Mouse (Mus musculus): ENCODE measurements around the gene Mustn1. TPM values are rescaled to one million over a fixed set of nuclear protein-coding genes. Genes with fewer than 3 reads are reported as not detected.

The Mustn1 gene
- total RNA-seq (2015) = 0.91 and 1.8 TPM in 2 replicates
- total RNA-seq (2017) = 0.16 TPM in 1 of 2 replicates, not detected in the other

DNA sequence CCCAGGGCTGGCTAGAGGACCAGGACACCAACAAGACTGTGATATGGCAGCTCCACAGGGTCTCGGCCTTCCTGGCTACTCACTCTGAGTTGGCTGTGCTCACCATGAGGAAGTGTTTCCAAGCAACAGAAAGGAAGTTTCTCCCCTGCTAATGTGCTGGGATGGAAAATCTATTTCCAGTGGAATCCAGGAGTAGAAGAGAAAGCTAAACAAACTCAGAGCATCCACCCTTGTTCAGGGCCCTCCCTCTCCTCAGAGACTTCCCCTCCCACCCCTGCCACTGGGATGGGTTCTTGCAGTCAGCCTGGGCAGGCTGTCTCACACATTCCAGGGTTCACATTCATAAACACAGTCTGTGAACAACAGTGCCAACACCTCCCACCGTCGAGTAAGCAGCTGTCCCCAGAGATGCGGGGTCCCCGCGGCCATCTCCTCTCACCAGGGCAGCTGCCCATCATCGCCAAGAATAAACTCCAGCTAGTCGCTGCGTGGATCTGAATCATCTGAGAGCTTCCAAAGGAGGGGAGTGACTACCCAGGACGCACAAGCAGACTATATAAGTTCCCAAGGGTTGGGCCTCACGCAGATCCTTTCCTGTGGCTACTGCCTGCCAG, at the start of gene Mustn1:
Gene Mustn1 (plus strand): TSS at position 243 of the 614 bp plus-strand sequence.
- ATAC-seq (ENCODE audit: poor library complexity, severe bottlenecking) = no peak

DNA sequence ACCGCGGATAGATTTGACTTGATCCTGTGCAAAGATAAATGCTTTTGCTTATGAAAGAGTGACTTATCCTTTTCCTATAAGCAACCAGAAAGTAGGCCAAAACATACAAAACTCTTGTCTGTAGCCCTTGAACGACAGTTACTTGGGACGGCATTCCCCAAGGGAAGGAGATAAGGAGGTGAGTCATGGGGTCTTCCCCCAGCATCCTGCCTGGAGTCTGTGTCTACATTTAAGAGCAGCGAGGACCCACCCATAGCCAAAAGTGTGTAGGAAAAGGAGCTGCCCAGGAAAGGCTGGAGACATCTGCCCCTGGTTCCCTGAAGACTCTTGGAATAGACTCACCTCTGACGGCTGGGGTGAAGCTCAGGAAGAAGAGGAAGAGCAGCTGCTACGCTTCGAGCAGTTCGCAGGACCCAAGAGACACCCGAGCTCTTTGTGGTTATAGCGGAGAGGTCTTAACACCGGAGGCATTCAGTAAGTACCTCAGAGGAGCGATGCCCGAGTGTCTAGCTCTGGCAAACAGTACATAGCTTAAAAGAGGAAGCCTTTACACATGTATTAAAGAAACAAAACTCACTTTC, 41.5 kb upstream of the Mustn1 start:
- ATAC-seq (ENCODE audit: poor library complexity, severe bottlenecking) = no peak

DNA sequence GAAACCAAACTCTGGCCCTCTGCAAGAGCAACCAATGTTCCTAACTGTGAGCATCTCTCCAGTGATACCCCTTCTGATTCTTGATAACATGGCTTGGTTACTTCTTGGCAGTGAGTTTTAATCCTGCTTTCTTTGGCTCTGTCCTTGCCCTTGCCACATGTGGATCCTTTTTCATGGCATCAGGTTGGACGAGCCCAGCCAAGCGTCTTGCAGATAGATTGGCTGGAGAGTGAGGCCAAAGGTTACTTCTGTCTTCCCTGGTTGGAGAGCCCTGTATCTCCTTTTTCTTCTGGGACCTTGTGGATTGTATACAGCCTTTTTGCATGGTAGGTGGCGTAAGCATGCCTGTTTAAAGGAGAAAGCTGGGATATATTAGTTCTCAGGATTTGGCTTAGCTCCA, 35.3 kb upstream of the Mustn1 start:
- no peak for ATAC-seq (ENCODE audit: poor library complexity, severe bottlenecking)

DNA sequence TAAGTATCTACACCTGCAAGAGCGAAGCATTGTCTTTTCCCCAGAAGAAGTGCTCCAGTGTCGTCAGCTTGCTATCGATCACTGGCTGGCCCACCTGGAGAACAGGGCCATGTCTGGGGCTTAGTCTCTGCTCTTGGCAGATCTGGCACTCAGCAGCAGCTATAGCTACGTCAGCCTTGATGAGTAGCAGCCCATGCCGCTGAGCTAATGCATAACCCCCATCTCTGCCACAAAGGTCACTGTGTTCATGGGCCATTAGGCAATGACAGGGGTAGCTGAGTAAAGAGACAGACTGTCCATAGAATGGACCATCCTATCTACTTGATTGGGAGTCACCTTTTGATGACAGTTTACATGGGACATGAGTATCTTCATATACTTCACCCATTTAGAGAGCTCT, 28.5 kb upstream of the Mustn1 start:
- ATAC-seq (ENCODE audit: poor library complexity, severe bottlenecking) = no peak

DNA sequence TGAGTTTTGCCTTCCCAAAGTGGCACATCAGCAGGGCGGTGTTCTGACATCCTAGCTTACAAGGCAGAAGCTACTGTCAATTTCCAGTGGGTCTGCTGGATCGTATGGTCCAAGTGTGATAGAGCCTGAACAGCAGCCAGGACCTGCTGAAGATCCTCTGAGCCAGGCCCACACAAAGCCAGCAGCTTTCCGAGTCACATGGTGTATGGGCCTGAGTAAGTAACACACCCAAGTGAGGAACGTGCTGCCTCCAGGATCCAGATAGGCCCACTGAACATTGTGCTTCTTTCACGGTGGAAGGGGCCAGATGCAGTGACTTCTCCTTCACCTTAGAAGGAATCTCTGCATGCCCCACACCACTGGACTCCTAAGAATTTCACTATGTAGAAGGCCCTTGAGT, 26.7 kb upstream of the Mustn1 start:
- no peak for ATAC-seq (ENCODE audit: poor library complexity, severe bottlenecking)

DNA sequence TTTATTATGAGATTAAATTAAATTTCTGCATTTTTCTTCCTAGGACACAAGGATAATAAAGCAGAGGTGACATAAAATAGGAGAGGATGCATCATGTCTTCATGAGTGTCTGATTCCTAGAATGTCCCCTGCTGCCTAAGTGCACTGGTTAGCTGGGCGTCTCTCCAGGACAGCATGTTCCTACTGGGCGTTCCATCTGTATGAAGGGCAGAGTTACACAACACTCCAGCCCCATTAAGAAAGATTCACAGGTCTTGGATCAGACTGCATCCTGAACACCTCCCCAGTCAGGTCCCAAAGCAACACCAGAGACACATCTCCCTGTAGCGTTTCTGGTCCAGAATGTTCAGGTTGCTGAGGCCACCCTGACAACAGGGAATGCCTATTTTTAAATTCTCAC, 23.7 kb upstream of the Mustn1 start:
- ATAC-seq (ENCODE audit: poor library complexity, severe bottlenecking) = no peak

DNA sequence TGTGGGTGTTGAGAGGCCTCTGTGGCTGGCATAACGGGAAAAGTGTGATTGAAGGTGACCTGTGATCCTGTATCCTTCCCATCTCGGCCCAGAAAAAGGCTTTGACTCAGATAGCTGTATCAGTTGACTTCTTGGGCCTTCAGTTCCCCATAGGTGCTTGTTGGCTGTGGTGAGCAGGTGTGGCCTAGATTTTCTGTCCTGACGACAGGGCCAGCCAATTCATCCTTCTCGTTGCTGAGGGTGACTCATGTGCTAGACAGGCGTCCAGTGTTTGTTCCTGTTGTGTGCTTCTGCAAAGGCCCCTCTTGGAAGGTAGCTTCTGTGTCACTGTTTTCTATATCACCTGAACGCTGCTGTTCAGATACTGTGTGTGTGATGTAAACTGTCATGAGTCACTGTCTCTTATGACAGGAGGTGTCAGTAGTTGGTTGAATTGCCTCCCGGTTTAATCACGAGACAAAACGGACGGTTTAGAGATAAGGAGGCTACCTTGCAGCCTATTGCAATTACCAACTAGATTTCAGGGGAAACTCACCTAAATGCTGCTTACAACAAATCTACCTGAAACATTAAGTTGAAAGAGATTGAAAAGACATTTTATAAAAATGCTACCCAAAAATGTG, 22.0 kb upstream of the Mustn1 start:
- no peak for ATAC-seq (ENCODE audit: poor library complexity, severe bottlenecking)

DNA sequence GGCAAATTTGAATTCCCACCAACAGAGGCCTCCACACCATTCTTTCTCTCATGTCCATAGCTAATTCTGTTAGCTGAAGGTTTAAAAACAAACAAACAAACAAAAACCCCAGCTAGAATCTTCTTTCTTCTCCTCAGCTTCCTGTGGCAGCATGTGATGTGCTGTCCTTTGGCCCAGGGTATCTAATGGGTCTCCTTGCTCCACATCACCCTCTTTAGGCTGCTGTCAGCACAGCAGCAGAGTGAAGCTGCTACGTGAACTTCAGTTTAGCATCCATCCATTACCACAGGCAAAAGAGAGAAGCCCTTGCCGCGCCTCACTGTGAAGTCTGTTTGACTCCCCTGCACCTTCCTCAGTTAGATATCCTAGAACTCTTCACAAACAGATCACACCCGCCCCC, 21.0 kb upstream of the Mustn1 start:
- no peak for ATAC-seq (ENCODE audit: poor library complexity, severe bottlenecking)

DNA sequence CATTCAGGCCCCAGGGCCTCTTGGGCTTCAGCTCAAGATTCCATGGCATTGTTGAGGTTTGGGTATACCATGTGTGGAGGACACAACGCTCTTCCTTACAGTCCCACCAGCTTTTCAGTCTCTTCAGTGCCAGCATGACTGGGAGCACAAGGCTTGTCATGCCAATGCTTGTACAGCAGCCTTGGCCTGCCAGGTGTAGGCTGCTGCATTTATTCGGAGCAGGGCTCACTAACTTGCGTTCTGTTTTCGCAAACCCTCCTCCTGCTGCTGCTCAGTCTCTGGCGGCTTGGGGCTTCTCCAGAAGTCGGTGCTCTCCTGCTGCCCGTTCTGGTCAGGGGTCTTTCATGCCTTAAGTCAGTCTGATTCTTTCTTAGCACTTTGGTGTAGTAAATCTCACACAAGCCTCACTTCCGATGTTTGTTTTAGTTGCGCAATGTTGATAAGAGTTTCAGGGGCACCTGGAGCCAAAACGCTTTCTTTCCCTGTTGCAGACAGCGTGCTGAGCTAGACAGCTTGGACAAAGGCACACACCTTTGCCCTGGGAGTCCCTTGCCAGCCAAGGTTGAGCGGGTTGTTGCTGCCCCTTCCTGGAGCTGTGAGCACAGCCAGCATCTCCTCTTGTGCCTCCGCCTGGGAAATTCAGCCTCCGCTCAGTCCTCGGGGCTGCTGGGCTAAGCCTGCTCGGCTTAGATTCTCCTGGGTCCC, 17.4 kb upstream of the Mustn1 start:
- ATAC-seq (ENCODE audit: poor library complexity, severe bottlenecking) = no peak

DNA sequence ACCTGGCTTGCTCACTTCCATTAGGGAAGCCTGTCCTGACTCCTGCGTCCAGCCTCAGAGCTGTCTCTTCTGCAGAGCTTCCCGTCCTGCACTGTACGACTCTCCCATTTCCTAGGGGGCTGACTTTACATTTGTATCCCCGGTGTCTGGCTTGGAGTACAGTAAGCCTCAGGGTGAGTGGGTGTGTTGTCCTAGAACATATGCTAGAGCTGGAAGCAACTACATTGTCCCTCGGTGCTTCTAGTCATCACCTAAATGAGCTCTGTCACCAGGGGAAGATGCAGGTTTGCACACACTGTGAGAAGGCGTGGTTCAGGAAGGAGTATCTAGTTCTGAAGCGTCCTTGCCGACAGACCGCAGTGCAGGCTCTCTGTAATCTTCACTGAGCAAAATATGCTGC, 16.6 kb upstream of the Mustn1 start:
- ATAC-seq (ENCODE audit: poor library complexity, severe bottlenecking) = no peak

DNA sequence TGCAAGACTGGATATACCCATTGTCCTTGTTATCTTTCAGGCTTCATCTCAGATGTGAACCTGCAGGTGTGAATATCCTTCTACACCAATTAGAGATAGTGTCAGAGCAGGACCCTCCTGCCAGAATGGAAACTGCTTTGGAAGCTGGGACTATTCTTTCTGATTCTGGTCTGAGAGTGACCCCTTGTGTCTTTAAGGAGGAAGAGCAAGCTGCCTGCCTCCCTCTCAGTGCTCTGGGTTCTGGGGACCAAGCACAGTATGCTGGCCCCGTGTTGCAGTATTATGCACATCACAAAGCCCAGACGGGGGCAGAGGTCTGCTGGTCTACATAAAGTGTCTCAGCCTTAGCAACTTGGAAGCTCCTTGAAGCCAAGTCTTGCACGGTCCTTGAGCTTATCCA, 13.7 kb upstream of the Mustn1 start:
- no peak for ATAC-seq (ENCODE audit: poor library complexity, severe bottlenecking)

DNA sequence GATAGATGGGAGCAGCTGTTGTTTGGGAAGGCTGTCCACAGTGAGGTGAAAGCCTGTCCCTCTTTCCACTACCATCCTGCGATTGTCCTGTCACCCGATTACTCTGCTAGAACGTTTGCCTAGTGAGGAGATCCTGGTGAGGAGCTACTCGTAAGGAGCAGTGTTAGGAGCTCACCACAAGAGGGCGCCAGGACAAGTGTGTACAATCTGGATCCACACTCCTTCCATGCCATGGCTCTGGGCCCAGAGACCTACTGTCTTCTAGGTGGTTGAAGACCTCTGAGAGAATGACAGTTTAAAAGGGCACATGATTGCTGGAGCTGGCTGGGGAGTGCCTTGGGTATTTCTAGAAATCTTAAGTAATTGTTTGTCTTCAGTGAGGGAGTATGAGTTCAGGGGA, 12.0 kb upstream of the Mustn1 start:
- ATAC-seq (ENCODE audit: poor library complexity, severe bottlenecking) = peak; percentile 75

DNA sequence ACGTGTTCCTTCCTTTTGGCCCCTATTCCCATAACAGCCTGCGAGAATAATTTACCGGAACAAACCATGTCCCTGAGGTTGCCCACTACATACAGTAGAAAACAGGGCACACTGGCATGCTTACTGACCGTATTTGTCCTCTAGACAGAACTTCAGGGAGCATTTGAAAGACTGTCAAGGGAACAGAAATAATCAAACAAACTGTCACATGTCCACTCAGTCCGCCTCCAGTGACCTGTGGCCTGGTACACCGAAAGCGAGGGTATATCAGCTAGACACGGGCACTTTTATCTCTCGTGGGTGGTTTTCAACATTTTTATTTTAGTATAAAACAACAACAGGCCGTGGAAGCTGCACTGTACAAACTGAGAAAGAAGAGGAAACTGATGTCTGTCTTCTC, 10.2 kb upstream of the Mustn1 start:
- no peak for ATAC-seq (ENCODE audit: poor library complexity, severe bottlenecking)

DNA sequence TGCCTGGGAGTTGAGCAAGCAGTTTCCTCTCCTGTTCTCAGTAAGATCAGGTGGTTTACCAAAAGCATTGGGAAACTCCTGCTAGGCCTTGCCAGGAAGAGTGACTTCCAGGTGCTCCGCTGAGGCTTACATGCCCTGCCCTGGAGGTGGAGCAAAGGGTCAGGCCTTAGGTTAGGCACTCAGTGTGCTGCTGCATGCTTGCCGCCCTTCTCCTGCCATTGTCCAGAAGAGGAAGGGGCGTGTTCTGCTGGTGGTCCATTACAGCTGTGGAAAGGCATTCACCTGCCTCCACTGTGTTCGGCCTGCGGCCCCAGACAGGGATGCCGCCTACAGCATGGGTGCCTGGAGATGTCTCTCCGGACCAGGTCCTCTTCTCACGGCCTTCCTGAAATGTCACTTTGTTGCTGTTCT, 9.6 kb upstream of the Mustn1 start:
- ATAC-seq (ENCODE audit: poor library complexity, severe bottlenecking) = peak; percentile 56

DNA sequence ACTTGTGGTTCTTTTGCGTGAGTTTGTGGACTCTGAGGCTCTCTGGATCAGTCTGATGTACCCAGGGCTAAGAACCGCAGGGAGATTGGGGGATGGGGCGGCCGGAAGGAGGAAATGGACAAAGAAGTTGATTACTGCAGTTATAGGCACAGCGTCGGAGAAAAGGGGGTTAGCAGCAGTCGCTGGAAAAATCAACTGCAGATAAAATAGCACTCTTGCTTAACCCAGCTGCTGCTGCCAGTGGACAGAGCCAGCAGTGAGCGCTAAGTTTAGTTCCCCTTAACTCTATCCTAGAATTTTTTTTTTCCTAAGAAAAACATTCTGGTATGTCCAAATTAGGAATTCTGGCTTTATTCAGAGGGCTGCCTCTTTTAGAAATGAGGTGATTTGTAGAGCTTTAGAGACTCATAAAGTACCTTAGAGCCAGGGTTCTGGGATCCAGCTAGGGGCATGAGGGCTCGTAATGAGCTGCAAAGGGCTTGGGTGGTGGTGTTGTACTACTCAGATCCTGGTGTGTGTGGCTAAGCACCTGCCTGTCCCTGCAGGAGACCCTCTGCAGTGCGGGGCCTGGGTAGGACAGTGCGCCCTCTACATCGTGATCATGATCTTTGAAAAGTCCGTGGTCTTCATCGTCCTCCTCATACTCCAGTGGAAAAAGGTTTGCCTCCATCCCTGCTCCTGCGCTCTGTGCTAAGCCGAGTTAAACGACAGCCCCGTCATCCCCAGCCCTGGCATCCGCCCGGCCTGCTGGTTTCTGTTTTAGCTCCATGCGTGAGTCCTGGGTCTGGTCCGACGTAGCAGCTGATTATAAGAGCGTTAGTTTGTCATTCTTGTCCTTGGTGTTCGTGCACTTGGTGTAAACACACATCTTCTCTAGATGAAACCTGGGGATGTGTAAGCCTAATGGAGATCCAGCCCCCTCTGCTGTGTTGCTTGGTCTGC, 8.5 kb upstream of the Mustn1 start:
- peak; percentile 41 for ATAC-seq (ENCODE audit: poor library complexity, severe bottlenecking)

DNA sequence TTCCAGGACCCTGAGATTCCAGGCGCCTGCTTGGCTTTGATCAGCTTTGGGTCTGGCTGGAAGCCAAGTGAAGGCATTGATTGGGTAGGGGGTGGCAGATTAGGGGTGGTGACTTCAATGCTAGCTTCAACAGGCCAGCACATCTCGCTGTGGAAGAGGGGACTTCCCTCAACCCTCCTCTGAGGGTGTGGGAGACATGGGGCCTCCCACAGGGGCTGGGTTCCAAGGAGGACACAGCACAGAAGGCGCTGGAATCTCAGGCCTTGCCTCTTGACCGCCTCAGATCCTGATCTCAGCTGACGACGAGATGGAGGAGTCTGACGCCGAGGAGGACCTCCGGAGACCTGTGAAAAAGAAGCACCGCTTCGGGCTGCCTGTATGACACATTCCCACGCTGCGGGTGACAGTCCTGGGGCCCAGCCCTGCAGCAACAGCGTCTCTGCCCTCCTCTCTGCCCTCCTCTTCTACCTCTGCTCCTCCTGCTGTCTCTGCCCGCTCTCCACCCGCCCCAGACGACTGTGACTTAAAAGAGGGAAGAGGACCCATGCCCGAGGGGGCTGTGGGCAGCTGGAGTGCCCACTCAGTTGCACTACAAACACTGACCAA, 4.8 kb upstream of the Mustn1 start:
- ATAC-seq (ENCODE audit: poor library complexity, severe bottlenecking) = no peak

DNA sequence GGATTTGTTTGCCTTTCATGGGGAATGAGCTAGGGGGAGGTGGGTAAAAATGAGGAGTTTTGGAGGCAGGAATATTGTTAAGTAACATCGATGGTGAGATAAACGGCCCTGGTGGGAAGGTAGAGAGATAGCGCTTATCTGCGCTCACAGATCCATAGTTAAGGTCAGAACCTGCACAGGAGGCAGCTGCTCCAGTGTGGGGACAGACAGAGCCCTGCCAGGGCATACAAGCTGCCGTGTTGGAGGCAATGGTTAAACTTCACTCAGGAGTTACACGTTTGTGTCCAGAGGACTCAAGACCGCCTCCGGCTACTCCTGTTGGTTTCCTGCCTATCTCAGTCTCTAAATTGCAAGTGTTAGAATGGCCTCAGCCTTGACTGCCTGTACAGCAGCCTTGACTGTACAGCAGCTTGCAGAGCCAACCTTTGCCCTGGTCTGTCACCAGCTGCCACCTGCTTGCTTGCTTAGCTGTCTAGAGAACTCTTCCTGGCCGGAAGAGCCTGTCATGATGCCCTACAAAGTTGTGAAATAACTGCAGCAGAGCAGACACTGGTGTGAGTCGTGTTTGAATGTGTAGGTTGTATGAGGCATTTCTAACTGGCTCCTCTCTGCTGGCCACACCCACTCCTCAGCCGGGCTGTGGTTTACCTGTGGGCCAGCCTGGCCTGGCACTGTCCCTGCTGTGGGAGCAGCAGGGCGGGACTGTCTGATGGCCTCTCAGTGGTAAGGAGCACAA, 3.7 kb upstream of the Mustn1 start:
- peak; percentile 79 for ATAC-seq (ENCODE audit: poor library complexity, severe bottlenecking)

DNA sequence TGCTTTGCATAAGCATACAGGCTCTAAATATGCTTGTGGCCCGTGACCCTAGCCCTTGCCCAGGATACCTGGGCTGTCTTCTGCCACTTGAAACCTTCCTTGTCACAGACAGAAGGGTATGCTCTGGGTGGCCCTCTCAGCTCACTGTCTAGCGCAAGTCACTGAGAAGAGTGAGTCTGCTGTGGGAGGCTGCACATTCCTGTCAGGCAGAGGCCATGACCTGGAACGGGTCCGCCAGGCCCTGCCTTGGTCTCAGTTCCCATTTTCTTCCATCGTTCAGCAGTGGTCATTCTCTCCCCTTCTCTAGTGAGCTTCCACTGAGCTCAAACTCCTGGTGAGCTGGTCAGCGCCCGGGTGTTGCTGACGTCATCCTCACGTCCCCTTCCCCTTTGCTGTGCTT, 3.0 kb upstream of the Mustn1 start:
- peak; percentile 61 for ATAC-seq (ENCODE audit: poor library complexity, severe bottlenecking)

DNA sequence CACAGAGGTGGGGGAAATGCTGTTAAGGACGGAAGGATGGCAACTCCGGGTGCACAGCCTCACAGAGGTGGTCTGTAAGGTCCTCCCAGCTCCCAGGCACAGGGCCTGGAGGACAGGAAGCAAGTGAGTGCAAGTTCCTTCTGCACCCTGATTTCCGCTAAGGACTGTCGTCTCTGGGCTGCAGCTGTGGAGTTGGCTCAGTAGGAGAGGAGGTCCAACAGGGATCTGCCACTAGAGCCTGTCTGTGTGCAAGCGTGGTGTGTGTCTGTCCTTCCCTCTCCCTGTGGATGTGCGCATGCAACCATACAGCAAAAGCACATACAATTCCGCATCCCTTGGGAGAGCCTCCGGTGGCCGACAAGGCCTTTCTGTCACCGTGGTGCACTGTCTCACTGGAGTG, 2.5 kb upstream of the Mustn1 start:
- ATAC-seq (ENCODE audit: poor library complexity, severe bottlenecking) = no peak

DNA sequence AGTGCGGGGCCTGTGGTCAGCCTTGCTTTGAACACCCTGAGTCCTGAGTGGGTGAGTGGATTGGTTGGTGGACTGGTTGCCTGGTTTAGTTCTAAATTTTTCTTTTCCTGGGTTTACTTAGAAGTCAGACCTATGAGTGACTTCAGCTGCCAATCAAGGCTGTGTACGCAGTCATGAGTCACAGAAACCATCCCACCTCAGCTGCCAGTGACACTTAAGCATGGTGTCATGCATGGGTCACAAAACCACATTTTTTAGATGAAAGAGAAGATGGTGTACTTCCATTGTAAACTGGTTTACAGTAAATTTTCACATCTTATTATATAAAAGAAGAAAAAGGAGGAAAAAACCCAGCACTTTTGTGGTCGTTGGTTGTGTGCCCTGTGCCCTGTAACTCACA, 1.2 kb upstream of the Mustn1 start:
- no peak for ATAC-seq (ENCODE audit: poor library complexity, severe bottlenecking)
